Mouse (Mus musculus): ENCODE results near the gene Sapcd1. TPM values are rescaled to one million over a fixed set of nuclear protein-coding genes. Genes with fewer than 3 reads are reported as not detected.
"Not testable (repeated sequence)": the region's sequence is repeated elsewhere in the genome, so short reads cannot be mapped to it uniquely, and the experiment has no call there.

Gene Sapcd1
- polyA plus RNA-seq, 2 experiments = 2.5 to 2.7 TPM

DNA sequence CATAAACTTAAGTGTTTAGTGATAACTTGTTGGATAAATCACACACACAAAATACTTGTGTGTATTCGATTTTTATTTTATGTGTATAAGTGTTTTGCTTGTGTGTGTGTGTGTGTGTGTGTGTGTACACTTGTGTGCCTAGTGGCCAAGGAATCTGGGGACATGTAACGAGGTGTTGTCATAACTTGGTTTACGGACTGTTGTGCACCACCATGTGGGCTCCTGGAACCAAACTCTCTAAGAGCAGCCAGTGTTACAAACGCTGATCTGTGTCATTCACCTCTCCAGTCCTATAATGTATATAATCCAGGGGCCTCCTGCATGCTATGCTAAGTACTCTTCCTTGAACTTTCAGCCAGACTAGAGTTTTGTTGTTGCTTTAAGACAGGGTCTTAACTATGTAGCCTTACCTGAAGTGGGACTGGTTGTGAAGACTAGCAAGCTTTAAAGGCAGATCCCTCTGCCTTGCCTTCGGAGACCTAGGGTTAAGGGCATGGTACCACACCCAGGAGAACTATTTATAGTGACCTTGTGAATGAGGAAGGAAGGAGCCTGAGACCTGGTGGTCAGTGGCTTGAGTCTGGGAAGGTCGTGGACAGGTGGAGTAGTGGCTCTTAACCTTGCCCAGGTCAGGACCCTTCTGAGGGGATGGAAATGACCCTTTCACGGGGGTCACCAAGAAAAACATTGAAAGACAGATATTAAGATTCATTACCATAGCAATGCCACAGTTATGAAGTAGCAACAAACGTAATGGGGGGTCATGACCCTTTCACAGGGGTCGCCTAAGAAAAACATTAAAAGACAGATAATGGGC is 24.6 kb downstream of the Sapcd1 start:
- H3K9me3 ChIP-seq (ENCODE audit: control insufficient read depth, low read length) = no peaks in the 10 kb centered on the region
- no peak for TF ChIP-seq CTCF (IDR thresholded peaks at IDR 0.05; ENCODE audit: low read depth)
- TF ChIP-seq EP300 (IDR thresholded peaks at IDR 0.05; ENCODE audit: low read depth) = no peak
- peak overlapping the region; percentile 81 for H3K9ac ChIP-seq (replicated peaks)
- peak overlapping the region; percentile 88 for H3K4me2 ChIP-seq (ENCODE audit: low read depth)
- ATAC-seq (ENCODE audit: insufficient read depth) (no peak), DNase-seq (ENCODE audit: low read depth in 3 of 3, low spot score in 3 of 3) (no peak)
- H3K27me3 ChIP-seq (ENCODE audit: control insufficient read depth, insufficient read depth, low read length) = no peaks in the 10 kb centered on the region
- peak overlapping the region; percentile 73 to 89 for H3K4me3 ChIP-seq (ENCODE audit: insufficient read depth in 1 of 2, low read depth in 2 of 2, low read length in 2 of 2)
- 33% methylated on average over 9 of the region's 9 CpGs for WGBS (ENCODE audit: insufficient replicate concordance)
- H3K27ac ChIP-seq = peak overlapping the region; percentile 87
- peaks cover 43% of the 10 kb centered on the region for H3K36me3 ChIP-seq (replicated peaks; ENCODE audit: control insufficient read depth, insufficient read depth, low read depth)
- peaks cover 22 to 32% of the 10 kb centered on the region in 2 experiments for H3K4me1 ChIP-seq (replicated peaks; ENCODE audit: control insufficient read depth in 2 of 2, insufficient read depth in 2 of 2, low read length in 1 of 2)

DNA sequence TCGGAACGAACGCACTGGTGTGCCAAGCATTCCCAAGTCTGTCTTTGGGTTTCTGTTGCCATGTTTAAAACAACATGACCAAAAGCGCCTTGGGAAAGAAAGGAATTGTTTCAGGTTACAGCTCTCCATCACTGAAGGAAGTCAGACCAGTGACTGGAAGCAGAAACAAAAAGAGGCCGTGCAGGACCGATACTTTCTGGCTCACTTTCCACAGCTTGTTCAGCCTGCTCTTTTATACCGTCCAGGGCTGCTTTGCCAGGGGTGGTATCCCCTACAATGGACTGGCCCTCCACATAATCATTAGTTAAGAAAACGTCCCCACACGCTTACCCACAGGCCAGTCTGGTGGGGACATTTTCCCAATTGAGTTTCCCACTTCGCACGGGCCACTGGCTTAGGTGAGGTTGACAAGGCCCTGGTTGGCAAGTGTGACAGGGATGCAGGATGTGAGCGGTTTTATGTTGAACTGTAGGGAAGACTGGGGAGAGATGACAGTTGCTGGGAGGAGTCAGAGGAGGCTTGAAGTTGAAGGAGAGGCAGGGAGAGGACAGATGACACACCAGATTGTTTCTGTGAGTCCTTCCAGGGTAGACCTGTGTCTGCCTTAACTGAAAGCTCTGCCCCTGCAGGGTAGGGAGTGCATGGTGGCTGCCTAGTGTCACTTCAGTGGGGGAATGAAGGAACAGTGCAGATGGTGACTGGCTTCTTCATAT is 25.5 kb downstream of the Sapcd1 start:
- no peaks in the 10 kb centered on the region for H3K9me3 ChIP-seq (ENCODE audit: control insufficient read depth, low read length)
- H3K4me3 ChIP-seq (ENCODE audit: insufficient read depth in 1 of 2, low read depth in 2 of 2, low read length in 2 of 2) = peak overlapping the region; percentile 73 to 89
- peak in 2 of 3 experiments; percentile 49 to 70 for DNase-seq (ENCODE audit: low read depth in 3 of 3, low spot score in 3 of 3)
- H3K36me3 ChIP-seq (replicated peaks; ENCODE audit: control insufficient read depth, insufficient read depth, low read depth) = peaks cover 45% of the 10 kb centered on the region
- H3K4me2 ChIP-seq (ENCODE audit: low read depth) = peak overlapping the region; percentile 88
- TF ChIP-seq CTCF (IDR thresholded peaks at IDR 0.05; ENCODE audit: low read depth) (peak; percentile 23; the same call in 1 of the 2 replicates), EP300 (IDR thresholded peaks at IDR 0.05; ENCODE audit: low read depth) (no peak; the same call in 1 of the 2 replicates)
- peak overlapping the region; percentile 81 for H3K9ac ChIP-seq (replicated peaks)
- H3K4me1 ChIP-seq (replicated peaks; ENCODE audit: control insufficient read depth in 2 of 2, insufficient read depth in 2 of 2, low read length in 1 of 2) = peaks cover 29 to 40% of the 10 kb centered on the region in 2 experiments
- no peaks in the 10 kb centered on the region for H3K27me3 ChIP-seq (ENCODE audit: control insufficient read depth, insufficient read depth, low read length)
- H3K27ac ChIP-seq = peak overlapping the region; percentile 87
- peak; percentile 16 for ATAC-seq (ENCODE audit: insufficient read depth)
- WGBS (ENCODE audit: insufficient replicate concordance) = 3% methylated on average over 12 of the region's 12 CpGs

DNA sequence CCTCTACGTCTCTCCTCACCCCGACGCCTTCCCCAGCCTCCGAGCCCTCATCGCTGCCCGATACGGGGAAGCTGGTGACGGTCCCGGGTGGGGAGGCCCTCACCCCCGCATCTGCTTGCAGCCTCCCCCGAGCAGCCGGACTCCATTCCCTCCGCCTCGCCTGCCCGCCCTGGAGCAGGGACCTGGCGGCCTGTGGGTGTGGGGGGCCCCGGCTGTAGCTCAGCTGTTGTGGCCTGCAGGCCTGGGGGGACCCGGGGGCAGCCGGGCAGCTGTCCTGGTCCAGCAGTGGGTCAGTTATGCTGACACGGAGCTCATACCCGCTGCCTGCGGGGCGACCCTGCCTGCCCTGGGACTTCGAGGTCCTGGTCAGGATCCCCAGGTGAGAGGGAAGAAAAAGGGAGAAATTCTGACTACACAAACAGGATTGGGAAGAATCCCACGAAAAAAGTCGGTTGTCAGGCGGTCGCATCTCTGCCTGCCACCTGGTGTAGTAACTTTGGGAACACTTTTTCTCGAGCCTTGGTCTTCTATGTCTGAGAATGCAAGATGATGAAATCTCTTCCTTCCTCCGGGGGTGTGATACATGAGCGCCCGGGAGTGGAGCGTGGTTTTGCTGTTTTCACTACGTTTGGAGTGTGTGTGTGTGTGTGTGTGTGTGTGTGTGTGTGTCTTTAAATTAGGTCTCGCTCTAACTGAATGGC is 26.2 kb downstream of the Sapcd1 start:
- under 1% methylated on average over 35 of the region's 35 CpGs for WGBS (ENCODE audit: insufficient replicate concordance)
- ATAC-seq (ENCODE audit: insufficient read depth) (peak; percentile 7; the same call in 1 of the 2 replicates), DNase-seq (ENCODE audit: low read depth in 3 of 3, low spot score in 3 of 3) (no peak)
- H3K9ac ChIP-seq (replicated peaks) = peak overlapping the region; percentile 81
- peak overlapping the region; percentile 88 for H3K4me2 ChIP-seq (ENCODE audit: low read depth)
- no peaks in the 10 kb centered on the region for H3K27me3 ChIP-seq (ENCODE audit: control insufficient read depth, insufficient read depth, low read length)
- H3K4me1 ChIP-seq (replicated peaks; ENCODE audit: control insufficient read depth in 2 of 2, insufficient read depth in 2 of 2, low read length in 1 of 2) = peaks cover 32 to 45% of the 10 kb centered on the region in 2 experiments
- H3K36me3 ChIP-seq (replicated peaks; ENCODE audit: control insufficient read depth, insufficient read depth, low read depth) = peaks cover 46% of the 10 kb centered on the region
- peak overlapping the region; percentile 73 to 89 for H3K4me3 ChIP-seq (ENCODE audit: insufficient read depth in 1 of 2, low read depth in 2 of 2, low read length in 2 of 2)
- H3K9me3 ChIP-seq (ENCODE audit: control insufficient read depth, low read length) = no peaks in the 10 kb centered on the region
- TF ChIP-seq EP300 (IDR thresholded peaks at IDR 0.05; ENCODE audit: low read depth) = no peak
- no peak for TF ChIP-seq CTCF (IDR thresholded peaks at IDR 0.05; ENCODE audit: low read depth)
- peak overlapping the region; percentile 87 for H3K27ac ChIP-seq

DNA sequence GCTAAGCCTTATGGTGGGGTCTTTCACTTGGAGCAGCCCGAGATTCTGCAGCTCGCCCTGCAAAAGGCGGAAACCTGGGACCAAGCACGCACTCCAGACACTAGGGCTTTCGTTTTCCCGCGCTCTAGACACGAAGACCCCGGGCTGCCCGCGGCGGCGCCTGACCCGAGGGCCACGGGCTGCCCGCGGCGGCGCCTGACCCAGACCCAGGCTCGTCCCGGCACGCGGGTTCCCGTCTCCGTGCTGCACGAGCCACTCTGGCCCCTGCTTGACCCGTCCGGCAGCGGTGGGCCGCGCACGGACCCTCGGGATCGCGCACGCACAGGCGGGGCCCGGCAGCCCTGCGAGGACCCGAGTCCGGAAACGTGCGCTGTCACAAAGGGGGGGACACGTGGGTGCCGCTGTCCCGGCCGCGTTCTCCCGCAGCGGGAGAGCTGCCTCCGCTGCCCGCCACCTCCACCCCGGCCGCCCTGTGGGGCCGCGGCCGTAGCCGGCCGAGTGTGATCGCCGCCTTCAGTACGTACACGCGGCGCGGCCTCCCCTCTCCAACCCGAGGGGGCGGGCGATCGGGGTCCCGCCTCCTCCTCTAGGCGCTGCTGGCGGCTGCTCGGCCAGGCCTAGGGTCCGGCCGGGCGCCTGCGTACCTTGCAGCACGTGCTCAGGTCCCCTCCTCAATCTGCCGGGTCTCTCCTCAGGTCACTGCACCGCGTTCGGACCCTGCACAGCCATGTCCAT is 26.9 kb downstream of the Sapcd1 start, which contains the start of gene Vars:
Gene Vars (plus strand): TSS at position 271 of the 735 bp plus-strand sequence.
- no peaks in the 10 kb centered on the region for H3K27me3 ChIP-seq (ENCODE audit: control insufficient read depth, insufficient read depth, low read length)
- no peaks in the 10 kb centered on the region for H3K9me3 ChIP-seq (ENCODE audit: control insufficient read depth, low read length)
- H3K4me1 ChIP-seq (replicated peaks; ENCODE audit: control insufficient read depth in 2 of 2, insufficient read depth in 2 of 2, low read length in 1 of 2) = peaks cover 35 to 47% of the 10 kb centered on the region in 2 experiments
- H3K9ac ChIP-seq (replicated peaks) = peak within 1 kb of the TSS; percentile 93
- DNase-seq (ENCODE audit: low read depth in 3 of 3, low spot score in 3 of 3) = peak; percentile 73 to 81 (median 77)
- H3K4me3 ChIP-seq (ENCODE audit: insufficient read depth in 1 of 2, low read depth in 2 of 2, low read length in 2 of 2) = peak within 1 kb of the TSS; percentile 89 to 95
- WGBS (ENCODE audit: insufficient replicate concordance) = under 1% methylated on average over 77 of the region's 83 CpGs
- peak within 1 kb of the TSS; percentile 93 for H3K27ac ChIP-seq
- TF ChIP-seq EP300 (IDR thresholded peaks at IDR 0.05; ENCODE audit: low read depth) = peak; percentile 37
- TF ChIP-seq CTCF (IDR thresholded peaks at IDR 0.05; ENCODE audit: low read depth) = no peak
- peak within 1 kb of the TSS; percentile 88 for H3K4me2 ChIP-seq (ENCODE audit: low read depth)
- peaks cover 44% of the 10 kb centered on the region for H3K36me3 ChIP-seq (replicated peaks; ENCODE audit: control insufficient read depth, insufficient read depth, low read depth)
- ATAC-seq (ENCODE audit: insufficient read depth) = peak; percentile 87

DNA sequence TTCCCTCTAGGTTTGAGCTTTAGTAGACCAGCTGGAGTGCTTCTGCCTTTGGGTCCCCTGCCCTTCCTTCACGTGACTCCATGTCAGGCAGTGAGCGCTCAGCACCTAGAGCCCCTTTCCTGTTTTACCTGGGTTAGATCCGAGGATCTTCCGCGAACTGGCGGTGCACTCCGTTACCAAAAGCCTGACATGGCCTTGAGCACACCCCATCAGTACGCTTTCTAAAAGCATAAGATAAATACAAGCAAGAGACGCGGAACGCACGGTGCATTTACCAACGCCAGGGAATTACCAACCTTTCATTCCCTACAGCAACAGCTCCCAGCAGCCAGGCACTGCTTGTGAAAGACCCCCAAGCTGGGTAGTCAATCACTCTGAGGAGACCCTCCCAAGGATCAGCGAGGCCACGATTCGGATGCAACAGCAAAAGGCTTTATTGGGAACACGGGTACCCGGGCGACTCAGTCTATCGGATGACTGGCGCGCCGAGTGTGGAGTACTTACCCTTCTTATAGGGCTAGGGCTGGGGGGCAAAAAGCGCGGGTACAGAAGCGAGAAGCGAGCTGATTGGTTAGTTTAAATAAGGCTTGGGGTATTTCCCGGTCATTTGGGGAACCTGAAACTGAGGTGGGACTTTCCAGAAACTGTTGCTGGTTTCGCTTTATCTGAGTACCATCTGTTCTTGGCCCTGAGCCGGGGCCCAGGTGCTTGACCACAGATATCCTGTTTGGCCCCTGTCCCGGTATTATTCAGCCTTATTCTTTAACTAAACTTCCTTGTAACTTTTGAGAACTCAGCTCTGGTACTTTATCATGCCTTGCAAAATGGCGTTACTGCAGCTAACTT is 27.7 kb downstream of the Sapcd1 start:
- 3% methylated on average over 29 of the region's 32 CpGs for WGBS (ENCODE audit: insufficient replicate concordance)
- Histone ChIP-seq H3K4me3 (ENCODE audit: insufficient read depth in 1 of 2, low read depth in 2 of 2, low read length in 2 of 2) (peak overlapping the region; percentile 89 to 95), H3K4me2 (ENCODE audit: low read depth) (peak overlapping the region; percentile 88), H3K4me1 (replicated peaks; ENCODE audit: control insufficient read depth in 2 of 2, insufficient read depth in 2 of 2, low read length in 1 of 2) (peaks cover 35 to 47% of the 10 kb centered on the region in 2 experiments), H3K36me3 (replicated peaks; ENCODE audit: control insufficient read depth, insufficient read depth, low read depth) (peaks cover 36% of the 10 kb centered on the region), H3K27ac (peak overlapping the region; percentile 93), H3K9ac (replicated peaks) (peak overlapping the region; percentile 93)
- ATAC-seq (ENCODE audit: insufficient read depth) = peak; percentile 53
- H3K27me3 ChIP-seq (ENCODE audit: control insufficient read depth, insufficient read depth, low read length); H3K9me3 ChIP-seq (ENCODE audit: control insufficient read depth, low read length): not testable (repeated sequence)
- peak in 2 of 3 experiments; percentile 51 to 69 for DNase-seq (ENCODE audit: low read depth in 3 of 3, low spot score in 3 of 3)
